Mouse (Mus musculus) layer of hippocampus, adult 9-10 months (tissue): ENCODE results near the gene Ntng2.

ENCODE experiments used
- DNase-seq: peaks from one replicate; pipeline ENCODE4 v3.0.0; 2022; ENCODE audit warnings: low spot score

Ntng2 gene

DNA sequence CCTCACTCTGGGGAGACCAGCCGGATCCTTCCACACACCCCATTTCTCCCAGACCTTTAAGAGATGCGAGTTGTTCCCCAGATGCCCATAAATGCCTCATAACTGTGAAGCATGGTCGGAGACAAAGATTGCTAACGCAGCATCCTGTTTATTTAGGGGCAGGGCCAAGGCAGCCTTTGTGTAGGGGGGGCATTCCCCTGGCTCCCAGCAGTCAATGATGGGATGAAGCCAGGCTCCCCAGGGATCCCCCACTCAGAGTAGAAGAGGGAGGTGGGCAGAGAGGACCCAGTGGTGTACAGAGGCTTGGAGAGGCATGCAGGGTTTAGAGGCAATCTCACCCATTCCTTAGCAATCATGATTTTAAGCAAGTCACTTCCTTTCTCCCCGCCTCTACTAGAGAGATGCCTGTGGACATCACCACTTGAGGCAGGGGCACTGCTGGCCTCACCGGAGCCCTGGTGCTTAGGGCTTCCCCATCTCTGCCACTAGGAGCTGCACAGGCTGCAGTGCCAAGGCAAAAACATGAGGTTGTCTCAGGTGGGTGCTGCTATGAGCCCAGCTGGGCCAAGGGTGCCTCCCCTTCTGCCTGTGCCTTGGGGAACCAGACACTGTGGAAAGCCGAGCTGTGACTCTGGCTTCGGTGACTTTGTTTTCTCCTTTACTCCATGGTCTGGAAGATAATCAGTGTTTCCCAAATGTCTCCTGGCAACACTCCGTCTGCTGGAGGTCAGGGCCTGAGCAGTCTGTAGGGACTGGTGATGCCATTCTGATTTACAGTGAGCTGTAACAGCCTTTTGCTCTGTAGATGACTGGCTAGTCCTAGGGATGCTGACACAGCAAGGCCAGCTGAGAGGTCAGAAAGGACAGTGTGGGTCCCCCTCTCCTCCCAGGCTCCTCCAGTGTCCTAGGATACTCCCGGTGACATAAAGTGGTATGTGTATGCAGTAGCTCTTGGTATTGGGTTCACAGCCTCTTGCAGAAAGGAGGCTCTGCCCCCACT is 61.3 kb downstream of the Ntng2 start:
- no peak for DNase-seq

DNA sequence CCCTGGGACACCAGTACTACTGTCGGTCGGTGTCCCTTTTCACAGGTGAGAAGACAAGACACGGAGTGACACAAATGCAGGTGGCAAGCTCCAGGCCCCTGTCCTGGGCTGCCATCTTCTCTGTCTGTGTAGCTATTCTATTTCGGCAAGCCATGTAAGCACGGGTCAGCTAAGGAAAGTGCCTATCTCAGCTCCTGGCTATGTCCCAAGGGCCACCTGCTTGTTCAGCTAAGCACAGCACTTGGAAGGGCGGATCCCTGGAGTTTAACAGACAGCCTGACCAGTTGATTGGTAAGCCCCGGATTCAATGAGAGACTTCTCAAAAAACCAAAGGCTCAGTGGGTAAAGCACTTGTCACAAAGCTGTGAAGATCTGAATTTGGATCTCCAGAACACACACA is 62.4 kb downstream of the Ntng2 start:
- no peak for DNase-seq

DNA sequence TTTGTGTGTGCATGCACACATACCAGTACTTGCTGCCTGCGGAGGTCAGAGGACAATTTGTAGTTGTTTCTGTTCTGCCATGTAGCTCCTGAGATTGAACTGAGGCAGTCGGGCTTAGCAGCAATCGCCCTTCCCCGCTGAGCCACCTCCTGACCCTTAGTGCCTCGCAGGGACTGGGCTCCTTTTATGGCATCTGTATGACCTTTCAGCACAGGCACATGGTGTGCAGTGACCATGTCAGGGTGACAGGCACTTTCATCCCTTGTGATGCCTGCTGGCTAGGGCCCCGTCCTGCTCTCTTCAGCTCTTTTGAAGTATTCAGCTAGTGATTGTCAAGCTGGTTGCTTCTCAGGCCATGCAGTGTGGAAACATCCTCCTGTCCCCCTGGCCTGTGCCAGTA is 66.6 kb downstream of the Ntng2 start:
- no peak for DNase-seq

DNA sequence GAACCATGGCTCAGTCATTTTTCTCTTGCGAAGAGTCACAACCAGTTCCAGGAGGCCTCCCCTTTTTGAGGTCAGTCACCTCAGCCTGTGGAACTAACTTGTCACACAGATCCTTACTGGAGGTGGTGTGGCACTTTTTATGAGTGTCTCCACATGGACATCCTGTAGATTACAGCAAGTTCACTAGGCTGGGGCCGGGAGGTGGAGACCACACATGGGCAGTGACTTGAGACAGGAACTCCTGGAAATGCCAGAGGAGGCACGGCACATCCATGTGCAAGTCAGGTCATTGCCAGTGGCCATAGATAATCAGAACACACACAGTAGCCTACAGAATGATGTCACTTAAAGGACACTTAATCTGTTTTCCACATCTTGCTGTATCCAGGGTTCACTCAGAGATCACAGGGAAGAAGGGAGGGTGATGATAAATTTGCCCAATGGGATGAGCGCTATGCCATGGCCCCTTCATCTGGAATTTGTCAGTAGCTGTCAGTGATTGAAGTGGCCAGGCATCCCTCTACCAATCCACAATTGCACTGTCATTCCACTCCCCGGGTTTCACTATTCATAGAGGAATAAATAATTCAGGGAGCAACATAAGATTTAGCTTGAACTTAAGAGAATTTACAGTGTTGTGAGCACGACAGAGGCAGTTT is 69.4 kb downstream of the Ntng2 start:
- DNase-seq: no peak

DNA sequence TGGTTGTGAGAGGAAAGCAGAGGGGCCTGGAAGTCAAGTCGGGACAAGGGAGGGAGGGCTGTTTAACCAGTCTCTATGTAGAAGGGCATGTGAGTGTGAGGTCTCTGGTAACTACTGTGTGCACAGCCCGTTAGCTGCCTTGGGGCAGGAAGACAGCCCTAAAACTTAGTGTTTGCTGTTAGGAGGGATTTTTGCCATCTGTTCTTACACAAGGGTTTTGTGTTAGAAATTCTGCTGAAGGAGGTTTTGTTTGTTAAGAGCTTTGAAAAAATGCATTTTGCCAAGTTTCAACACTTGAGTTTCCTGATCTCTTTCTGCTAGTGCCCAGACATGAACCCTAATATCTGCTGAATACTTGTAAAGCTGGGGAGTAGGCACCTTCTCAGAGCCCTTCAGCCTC is 71.7 kb downstream of the Ntng2 start:
- no peak for DNase-seq

DNA sequence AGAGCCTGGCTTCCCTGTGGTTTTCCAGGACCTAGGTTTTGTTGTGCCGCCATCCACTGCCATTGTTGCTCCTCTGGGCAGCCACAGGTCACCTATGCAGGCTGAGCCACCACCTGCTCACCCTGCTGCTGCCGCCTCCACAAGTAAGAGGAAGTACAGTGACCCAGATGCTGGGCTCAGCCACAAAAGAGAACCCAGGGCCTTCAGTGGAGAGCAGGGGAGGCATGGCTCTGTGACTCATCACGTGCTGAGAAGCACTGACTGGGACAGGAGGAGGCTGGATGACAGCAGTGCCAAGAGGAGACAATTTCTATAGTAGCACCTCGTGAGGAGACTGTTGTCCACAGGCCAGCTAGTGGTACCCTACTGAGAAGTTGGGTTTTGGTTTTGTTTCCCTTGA is 73.0 kb downstream of the Ntng2 start:
- DNase-seq: no peak

DNA sequence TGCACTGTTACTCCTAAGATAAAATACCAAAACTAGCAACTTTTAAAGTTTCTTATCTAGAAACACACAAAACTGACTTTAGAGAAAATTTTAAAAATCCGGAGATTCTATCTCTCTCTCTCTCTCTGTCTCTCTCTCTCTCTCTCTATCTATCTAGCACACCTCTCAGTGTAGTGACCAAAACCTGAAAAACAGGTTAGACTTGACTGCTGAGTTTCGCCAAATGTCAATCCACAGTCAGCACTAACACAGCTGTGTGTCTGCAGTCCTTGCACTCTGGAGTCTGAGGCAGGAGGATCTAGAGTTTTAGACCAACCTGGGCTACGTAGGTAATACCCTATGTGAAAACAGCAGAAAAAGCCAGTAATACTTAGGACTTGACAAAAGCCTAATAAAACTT is 77.9 kb downstream of the Ntng2 start:
- DNase-seq: no peak

DNA sequence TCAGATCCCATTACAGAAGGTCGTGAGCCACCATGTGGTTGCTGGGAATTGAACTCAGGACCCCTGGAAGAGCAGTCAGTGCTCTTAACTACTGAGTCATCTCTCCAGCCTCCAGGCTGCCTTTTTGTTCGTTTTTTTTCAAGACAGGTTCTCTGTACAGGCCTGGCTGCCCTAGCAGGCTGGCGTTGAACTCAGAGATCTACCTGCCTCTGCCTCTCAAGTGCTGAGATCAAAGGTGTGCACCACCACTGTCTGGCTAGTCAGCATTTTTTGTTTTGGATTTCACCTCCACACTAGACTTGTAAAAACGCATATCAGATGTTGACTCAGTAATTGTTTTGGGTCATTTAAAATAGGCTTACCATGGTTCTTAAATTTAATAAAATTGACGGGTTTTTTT is 84.7 kb downstream of the Ntng2 start:
- DNase-seq: no peak

DNA sequence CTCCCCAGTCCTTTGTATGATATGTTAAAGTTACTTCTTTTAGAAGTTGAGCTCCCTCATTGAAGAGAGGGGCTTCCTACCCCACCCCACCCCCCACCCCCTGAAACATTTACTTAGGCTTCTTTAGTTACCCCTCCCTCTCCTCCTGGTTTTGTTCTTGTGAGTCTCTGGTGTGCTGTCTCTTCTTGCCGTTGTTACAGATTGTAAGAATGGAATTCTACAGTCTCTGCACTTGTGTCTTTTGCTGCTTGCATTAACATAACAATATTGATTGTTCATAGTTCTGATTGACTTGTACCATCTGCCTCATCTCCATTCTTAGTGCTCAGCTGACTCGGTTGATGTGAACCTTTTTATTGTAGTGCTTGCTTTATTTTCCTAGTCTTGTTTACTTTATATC is 100.9 kb downstream of the Ntng2 start:
- DNase-seq: no peak
